Mouse (Mus musculus) embryonic facial prominence, embryonic 13.5 days (tissue): Measurements from ENCODE around the gene Stx11. TPM values are rescaled to one million over a fixed set of nuclear protein-coding genes. Genes with fewer than 3 reads are reported as not detected.

ENCODE experiments used
- ATAC-seq: fragments of 200-750 bp; cut with Nextera tagmentation; 2 replicates; pipeline ENCODE4 v1.8.0; 2017; ENCODE audit warnings: low read depth; ENCODE audit not compliant: insufficient number of reproducible peaks, insufficient read depth, low FRiP score, low TSS enrichment
- H3K27ac ChIP-seq: fragments of 300-500 bp; sonication (generic); 2 replicates; pipeline ENCODE4 v1.5.1; 2015; ENCODE audit warnings: moderate library complexity, mild to moderate bottlenecking, inconsistent platforms
- H3K27me3 ChIP-seq: fragments of 300-500 bp; sonication (generic); 2 replicates; pipeline ENCODE4 v1.6.1; 2015; ENCODE audit warnings: mild to moderate bottlenecking, inconsistent platforms
- H3K36me3 ChIP-seq: fragments of 300-500 bp; sonication (generic); 2 replicates; pipeline ENCODE4 v1.6.1; 2015; ENCODE audit warnings: mild to moderate bottlenecking, inconsistent platforms
- H3K4me1 ChIP-seq: fragments of 300-500 bp; sonication (generic); 2 replicates; pipeline ENCODE4 v1.6.1; 2015; ENCODE audit warnings: inconsistent platforms
- H3K4me2 ChIP-seq: fragments of 300-500 bp; sonication (generic); 2 replicates; pipeline ENCODE4 v1.6.1; 2015; ENCODE audit warnings: moderate library complexity, mild to moderate bottlenecking, inconsistent platforms
- H3K4me3 ChIP-seq: fragments of 300-500 bp; sonication (generic); 2 replicates; pipeline ENCODE4 v1.5.1; 2015; ENCODE audit warnings: mild to moderate bottlenecking, inconsistent platforms
- H3K9ac ChIP-seq: fragments of 300-500 bp; sonication (generic); 2 replicates; pipeline ENCODE4 v1.6.1; 2015; ENCODE audit warnings: mild to moderate bottlenecking, inconsistent platforms
- H3K9me3 ChIP-seq: fragments of 300-500 bp; sonication (generic); 2 replicates; pipeline ENCODE4 v1.6.1; 2016; ENCODE audit warnings: inconsistent platforms
- WGBS: fragments of 180-500 bp; shearing (Covaris S2); methylation state at CpG from one replicate; pipeline ENCODE4 v1.1.7; 2015; ENCODE audit warnings: mixed read lengths; 5-methylcytosine and 5-hydroxymethylcytosine counted together
- polyA plus RNA-seq: library from polyadenylated mRNA; unstranded; fragments of >200 nt; fragmentation: Nextera tagmentation; extraction: Ambion mirVana; gene quantifications from 2 replicates; pipeline ENCODE4 v1.2.1, GENCODE M21; 2015

Stx11 gene
- polyA plus RNA-seq, 1 experiment from 2014 or later = 3.6 TPM

GRCm38 (mm10) chr10:12983516-12983915, 19.4 kb upstream of the Stx11 start:
- no peak for ATAC-seq
- H3K9ac ChIP-seq = no peak overlapping the region
- H3K36me3 ChIP-seq = no peaks in the 10 kb centered on the region
- H3K9me3 ChIP-seq = no peaks in the 10 kb centered on the region
- no peak overlapping the region for H3K4me3 ChIP-seq
- H3K4me1 ChIP-seq = no peaks in the 10 kb centered on the region
- no peak overlapping the region for H3K4me2 ChIP-seq
- 64% methylated on average over 3 of the region's 3 CpGs for WGBS
- no peak overlapping the region for H3K27ac ChIP-seq
- H3K27me3 ChIP-seq = no peaks in the 10 kb centered on the region

DNA sequence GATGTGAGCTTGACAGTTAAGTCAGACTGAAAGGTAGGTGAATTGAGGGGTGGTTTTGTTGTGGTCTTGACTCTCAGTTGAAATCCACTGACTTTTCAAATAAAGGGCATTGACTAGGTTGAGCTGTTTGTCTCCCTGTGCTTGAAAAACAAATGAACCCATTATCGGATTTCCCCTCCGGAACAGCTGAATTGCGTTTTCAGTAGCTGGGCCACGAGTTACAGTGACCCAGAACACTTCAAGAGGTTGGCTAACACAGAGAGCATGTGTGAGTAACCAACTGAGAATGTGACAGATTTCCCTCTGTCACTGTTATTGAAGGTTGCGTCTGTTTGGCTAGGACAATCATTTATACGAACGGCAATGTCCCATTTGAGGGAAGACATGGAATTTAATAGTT, 17.0 kb upstream of the Stx11 start:
- Histone ChIP-seq H3K4me3 (no peak overlapping the region), H3K27ac (no peak overlapping the region), H3K9ac (no peak overlapping the region), H3K9me3 (no peaks in the 10 kb centered on the region), H3K27me3 (no peaks in the 10 kb centered on the region), H3K4me1 (no peaks in the 10 kb centered on the region), H3K36me3 (no peaks in the 10 kb centered on the region), H3K4me2 (no peak overlapping the region)
- ATAC-seq = no peak
- WGBS = 60% methylated on average over 7 of the region's 7 CpGs

GRCm38 (mm10) chr10:12977787-12978212, 13.7 kb upstream of the Stx11 start:
- no peak for ATAC-seq
- WGBS = 80% methylated on average over 9 of the region's 9 CpGs
- Histone ChIP-seq H3K4me3 (no peak overlapping the region), H3K27ac (no peak overlapping the region), H3K9ac (no peak overlapping the region), H3K27me3 (no peaks in the 10 kb centered on the region), H3K36me3 (no peaks in the 10 kb centered on the region), H3K4me1 (no peaks in the 10 kb centered on the region), H3K9me3 (no peaks in the 10 kb centered on the region), H3K4me2 (no peak overlapping the region)

- ATAC-seq = no peak
- 85% methylated on average over 7 of the region's 7 CpGs for WGBS
Observed at GRCm38 (mm10) chr10:12976552-12976951, 12.5 kb upstream of the Stx11 start.

DNA sequence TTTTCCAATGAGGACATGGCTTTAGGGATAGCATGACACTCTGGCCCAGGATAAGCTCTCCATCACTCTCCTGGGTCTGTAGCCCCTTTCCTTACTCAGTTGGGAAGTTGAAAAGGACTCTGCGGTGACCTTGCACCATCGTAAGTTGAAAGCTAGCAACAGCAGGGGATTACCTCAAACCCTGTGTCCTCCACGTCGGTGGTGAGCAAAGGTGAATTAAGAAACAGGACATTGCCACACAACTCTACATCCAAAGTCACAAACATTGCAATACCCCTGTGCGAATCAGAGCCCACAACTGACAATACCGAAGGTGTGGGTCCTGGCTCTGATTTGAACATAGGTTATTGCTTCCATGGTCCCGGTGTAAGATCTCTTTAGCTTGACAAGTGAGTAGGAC, 11.9 kb upstream of the Stx11 start:
- Histone ChIP-seq H3K27me3 (no peaks in the 10 kb centered on the region), H3K27ac (no peak overlapping the region), H3K9me3 (no peaks in the 10 kb centered on the region), H3K9ac (no peak overlapping the region), H3K4me2 (no peak overlapping the region), H3K4me3 (no peak overlapping the region), H3K4me1 (no peaks in the 10 kb centered on the region), H3K36me3 (no peaks in the 10 kb centered on the region)
- ATAC-seq = no peak
- WGBS = 88% methylated on average over 7 of the region's 7 CpGs

More at GRCm38 (mm10) chr10:12976552-12976951, 12.5 kb upstream of the Stx11 start:
- no peaks in the 10 kb centered on the region for H3K27me3 ChIP-seq
- no peaks in the 10 kb centered on the region for H3K36me3 ChIP-seq
- no peak overlapping the region for H3K4me3 ChIP-seq
- no peak overlapping the region for H3K9ac ChIP-seq
- H3K9me3 ChIP-seq = no peaks in the 10 kb centered on the region
- H3K4me1 ChIP-seq = no peaks in the 10 kb centered on the region
- H3K4me2 ChIP-seq = no peak overlapping the region
- H3K27ac ChIP-seq = no peak overlapping the region

DNA sequence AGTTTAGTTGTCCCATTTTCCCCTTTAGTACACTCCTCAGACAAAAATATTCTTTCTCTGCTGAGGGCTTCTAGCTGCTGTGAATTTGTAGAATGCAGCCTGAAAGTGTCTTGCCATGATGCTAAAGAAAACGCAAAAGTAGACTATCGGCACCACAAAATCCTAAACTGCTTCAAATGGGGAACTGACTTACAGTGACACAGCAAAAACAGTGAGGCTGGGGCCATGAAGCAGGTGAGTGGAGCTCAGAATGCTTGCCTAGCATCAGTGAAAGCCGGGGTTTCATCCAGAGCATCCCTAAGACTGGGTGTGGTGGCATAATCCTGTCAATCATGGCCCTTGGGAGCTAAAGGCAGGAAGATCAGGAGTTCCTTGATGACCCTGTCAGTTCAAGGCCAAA, 11.4 kb upstream of the Stx11 start:
- ATAC-seq = no peak
- Histone ChIP-seq H3K4me3 (no peak overlapping the region), H3K27ac (no peak overlapping the region), H3K4me2 (no peak overlapping the region), H3K9me3 (no peaks in the 10 kb centered on the region), H3K36me3 (no peaks in the 10 kb centered on the region), H3K9ac (no peak overlapping the region), H3K27me3 (no peaks in the 10 kb centered on the region), H3K4me1 (no peaks in the 10 kb centered on the region)
- 86% methylated on average over 3 of the region's 3 CpGs for WGBS

- Histone ChIP-seq H3K36me3 (no peaks in the 10 kb centered on the region), H3K9ac (no peak overlapping the region), H3K9me3 (no peaks in the 10 kb centered on the region), H3K27me3 (no peaks in the 10 kb centered on the region), H3K4me3 (no peak overlapping the region), H3K4me2 (no peak overlapping the region), H3K4me1 (no peaks in the 10 kb centered on the region), H3K27ac (no peak overlapping the region)
- WGBS = 82% methylated on average over 6 of the region's 6 CpGs
- no peak for ATAC-seq
Observed at GRCm38 (mm10) chr10:12974572-12974971, 10.5 kb upstream of the Stx11 start.

- Histone ChIP-seq H3K27me3 (peaks cover 9% of the 10 kb centered on the region; the same call in 1 of the 2 replicates), H3K4me2 (no peak overlapping the region), H3K4me3 (no peak overlapping the region), H3K9me3 (no peaks in the 10 kb centered on the region), H3K9ac (no peak overlapping the region), H3K4me1 (peaks cover 4% of the 10 kb centered on the region; the same call in 1 of the 2 replicates), H3K36me3 (no peaks in the 10 kb centered on the region), H3K27ac (no peak overlapping the region)
- 65% methylated on average over 5 of the region's 5 CpGs for WGBS
- ATAC-seq = no peak
Observed at GRCm38 (mm10) chr10:12965669-12966180, 1.6 kb upstream of the Stx11 start.

- H3K36me3 ChIP-seq = no peaks in the 10 kb centered on the region
- peak overlapping the region; percentile 74 for H3K4me3 ChIP-seq
- peak overlapping the region; percentile 85 for H3K4me2 ChIP-seq
- 6% methylated on average over 29 of the region's 29 CpGs for WGBS
- ATAC-seq = no peak
- peaks cover 4% of the 10 kb centered on the region; the same call in 1 of the 2 replicates for H3K4me1 ChIP-seq
- H3K9me3 ChIP-seq = no peaks in the 10 kb centered on the region
- peaks cover 9% of the 10 kb centered on the region; the same call in 1 of the 2 replicates for H3K27me3 ChIP-seq
- peak overlapping the region; percentile 49; the same call in 1 of the 2 replicates for H3K27ac ChIP-seq
- peak overlapping the region; percentile 76 for H3K9ac ChIP-seq
Observed at GRCm38 (mm10) chr10:12963362-12964147, 543 bp downstream of the Stx11 start.

GRCm38 (mm10) chr10:12962238-12962637, 1.9 kb downstream of the Stx11 start:
- Histone ChIP-seq H3K36me3 (no peaks in the 10 kb centered on the region), H3K9ac (no peak overlapping the region), H3K4me2 (no peak overlapping the region), H3K4me3 (no peak overlapping the region), H3K9me3 (no peaks in the 10 kb centered on the region), H3K4me1 (peaks cover 4% of the 10 kb centered on the region; the same call in 1 of the 2 replicates), H3K27ac (no peak overlapping the region), H3K27me3 (peaks cover 9% of the 10 kb centered on the region; the same call in 1 of the 2 replicates)
- ATAC-seq = no peak

GRCm38 (mm10) chr10:12961546-12961945, 2.6 kb downstream of the Stx11 start:
- Histone ChIP-seq H3K9me3 (no peaks in the 10 kb centered on the region), H3K4me1 (peaks cover 4% of the 10 kb centered on the region; the same call in 1 of the 2 replicates), H3K4me3 (no peak overlapping the region), H3K27ac (no peak overlapping the region), H3K4me2 (no peak overlapping the region), H3K27me3 (peaks cover 9% of the 10 kb centered on the region; the same call in 1 of the 2 replicates), H3K9ac (no peak overlapping the region), H3K36me3 (no peaks in the 10 kb centered on the region)
- ATAC-seq = no peak
- WGBS = 82% methylated on average over 8 of the region's 8 CpGs

DNA sequence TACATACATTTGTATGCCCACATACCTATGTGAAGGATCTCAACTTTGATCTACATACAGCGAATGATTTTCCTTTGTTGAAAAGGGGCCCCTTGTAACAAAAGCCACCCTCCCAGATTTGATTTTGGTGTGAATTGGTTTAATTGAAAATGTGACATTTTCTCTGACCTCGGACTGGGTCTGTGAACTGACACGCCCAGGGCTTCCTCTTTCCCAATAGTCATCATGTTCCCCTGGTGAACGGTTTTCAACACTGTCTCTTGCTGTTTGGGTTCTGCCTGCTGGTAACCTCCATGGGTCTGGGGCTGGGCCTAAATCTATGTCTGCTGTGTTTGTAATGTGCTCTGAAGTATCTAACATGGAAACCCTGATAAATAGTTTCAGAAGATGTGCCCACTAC, 6.8 kb downstream of the Stx11 start:
- peaks cover 4% of the 10 kb centered on the region; the same call in 1 of the 2 replicates for H3K27me3 ChIP-seq
- H3K36me3 ChIP-seq = no peaks in the 10 kb centered on the region
- ATAC-seq = no peak
- H3K4me2 ChIP-seq = no peak overlapping the region
- no peak overlapping the region for H3K27ac ChIP-seq
- H3K4me1 ChIP-seq = no peaks in the 10 kb centered on the region
- H3K9ac ChIP-seq = no peak overlapping the region
- H3K9me3 ChIP-seq = no peaks in the 10 kb centered on the region
- WGBS = 75% methylated on average over 4 of the region's 4 CpGs
- no peak overlapping the region for H3K4me3 ChIP-seq
